Mouse (Mus musculus) limb, embryonic 10.5 days (tissue): ENCODE data around the gene B230307C23Rik. TPM values are rescaled to one million over a fixed set of nuclear protein-coding genes. Genes with fewer than 3 reads are reported as not detected.

Experiments
- DNase-seq: peaks from one replicate; pipeline ENCODE4 v3.0.0-alpha.2; 2017; ENCODE audit warnings: low spot score
- H3K27ac ChIP-seq: fragments of 300-500 bp; sonication (generic); 2 replicates; pipeline ENCODE4 v1.5.1; 2016; ENCODE audit warnings: mild to moderate bottlenecking
- H3K27me3 ChIP-seq: fragments of 300-500 bp; sonication (generic); 2 replicates; pipeline ENCODE4 v1.6.1; 2016; ENCODE audit warnings: low read depth, mild to moderate bottlenecking; ENCODE audit not compliant: poor library complexity, severe bottlenecking
- H3K36me3 ChIP-seq: fragments of 300-500 bp; sonication (generic); 2 replicates; pipeline ENCODE4 v1.6.1; 2016; ENCODE audit warnings: mild to moderate bottlenecking, moderate library complexity
- H3K4me1 ChIP-seq: fragments of 300-500 bp; sonication (generic); 2 replicates; pipeline ENCODE4 v1.6.1; 2016
- H3K4me3 ChIP-seq: fragments of 300-500 bp; sonication (generic); 2 replicates; pipeline ENCODE4 v1.5.1; 2016; ENCODE audit warnings: mild to moderate bottlenecking, moderate library complexity
- H3K9me3 ChIP-seq: fragments of 300-500 bp; sonication (generic); replicated peaks from 2 replicates; pipeline ENCODE4 v1.6.1; 2016; ENCODE audit warnings: mild to moderate bottlenecking
- WGBS: fragments of 180-500 bp; shearing (Covaris S2); methylation state at CpG from one replicate; pipeline ENCODE4 v1.1.7; 2016; 5-methylcytosine and 5-hydroxymethylcytosine counted together
- polyA plus RNA-seq: library from polyadenylated mRNA; unstranded; fragments of >200 nt; fragmentation: Nextera tagmentation; extraction: Ambion mirVana; gene quantifications from 2 replicates; pipeline ENCODE4 v1.2.1, GENCODE M21; 2016

B230307C23Rik gene
- 20.0 and 23.3 TPM in 2 replicates for polyA plus RNA-seq

DNA sequence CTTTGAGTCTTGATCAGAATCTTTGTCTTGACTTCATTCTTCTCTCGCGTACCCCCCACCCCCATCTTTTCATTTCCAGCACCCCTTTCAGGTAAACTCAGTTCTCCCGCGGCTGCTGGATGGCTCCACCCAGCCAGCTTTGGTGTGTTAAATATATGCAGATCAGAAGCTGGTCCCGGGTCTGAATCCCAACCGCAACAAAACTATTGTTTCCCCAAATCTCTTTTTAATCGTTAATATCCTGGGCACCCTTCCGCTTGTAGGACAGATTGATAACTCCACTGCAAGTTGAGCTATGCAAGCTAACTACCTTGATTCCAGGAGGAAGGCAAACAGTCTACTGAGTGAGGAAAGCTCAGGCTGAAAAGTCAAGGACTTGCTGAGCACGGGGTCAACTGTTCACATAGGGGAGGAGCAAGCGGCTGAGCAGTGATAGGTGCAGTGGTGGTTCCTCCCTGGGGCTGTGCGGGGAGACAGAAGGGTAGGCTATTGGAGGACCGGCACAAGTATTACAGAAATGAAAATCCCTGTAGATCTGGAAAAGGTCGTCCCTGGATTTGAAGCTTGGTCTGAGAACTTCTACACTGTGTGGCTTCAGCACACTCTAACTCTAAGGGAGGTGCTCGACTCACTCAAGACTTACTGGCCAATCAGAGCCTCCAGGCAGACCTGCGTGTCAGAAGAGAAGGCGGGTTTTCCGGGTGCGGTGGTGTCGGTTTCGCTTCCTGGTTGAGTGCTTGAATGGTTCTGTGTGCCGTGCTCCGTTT is at the start of gene B230307C23Rik:
B230307C23Rik (plus strand) TSS at position 700 of the 767 bp plus-strand sequence.
- DNase-seq, result peak; percentile 85
- H3K9me3 ChIP-seq, result no peaks in the 10 kb centered on the region
- WGBS, result 3% methylated on average over 22 of the region's 22 CpGs
- peak within 1 kb of the TSS; percentile 61 for H3K4me3 ChIP-seq
- H3K27me3 ChIP-seq, result no peaks in the 10 kb centered on the region
- peaks cover 18% of the 10 kb centered on the region for H3K36me3 ChIP-seq
- H3K4me1 ChIP-seq, result peaks cover 13% of the 10 kb centered on the region; the same call in 1 of the 2 replicates
- peak within 1 kb of the TSS; percentile 79 for H3K27ac ChIP-seq

GRCm38 (mm10) chr16:97948836-97949235 is 48.3 kb upstream of the B230307C23Rik start:
- no peaks in the 10 kb centered on the region for H3K4me1 ChIP-seq
- H3K36me3 ChIP-seq, result peaks cover 54% of the 10 kb centered on the region
- H3K4me3 ChIP-seq, result no peak overlapping the region
- no peak for DNase-seq
- no peaks in the 10 kb centered on the region for H3K9me3 ChIP-seq
- no peaks in the 10 kb centered on the region for H3K27me3 ChIP-seq
- H3K27ac ChIP-seq, result no peak overlapping the region
- 75% methylated on average over 4 of the region's 4 CpGs for WGBS

DNA sequence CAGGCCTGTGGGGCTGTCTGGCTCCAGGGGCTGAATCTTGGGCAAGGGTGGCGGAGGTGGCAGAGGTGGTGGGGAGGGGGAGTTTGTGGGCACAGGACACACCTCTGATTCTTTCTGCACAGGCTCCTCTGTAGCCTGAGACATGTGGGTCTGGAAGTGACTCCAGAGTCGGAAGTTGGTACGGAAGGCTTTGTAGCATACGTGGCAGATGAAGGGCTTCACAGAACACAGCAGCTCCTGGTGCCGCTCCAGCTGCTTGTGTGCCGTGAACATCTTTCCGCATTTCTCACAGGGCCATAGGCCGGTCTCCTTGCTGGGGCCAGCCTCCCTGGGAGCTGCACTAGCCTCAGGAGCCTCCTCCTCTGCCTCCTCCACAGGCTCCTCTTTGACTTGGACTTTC is 47.1 kb upstream of the B230307C23Rik start:
- Histone ChIP-seq H3K9me3 (no peaks in the 10 kb centered on the region), H3K36me3 (peaks cover 62% of the 10 kb centered on the region), H3K27ac (no peak overlapping the region), H3K4me1 (no peaks in the 10 kb centered on the region), H3K27me3 (no peaks in the 10 kb centered on the region), H3K4me3 (no peak overlapping the region)
- WGBS, result 94% methylated on average over 8 of the region's 8 CpGs
- no peak for DNase-seq

DNA sequence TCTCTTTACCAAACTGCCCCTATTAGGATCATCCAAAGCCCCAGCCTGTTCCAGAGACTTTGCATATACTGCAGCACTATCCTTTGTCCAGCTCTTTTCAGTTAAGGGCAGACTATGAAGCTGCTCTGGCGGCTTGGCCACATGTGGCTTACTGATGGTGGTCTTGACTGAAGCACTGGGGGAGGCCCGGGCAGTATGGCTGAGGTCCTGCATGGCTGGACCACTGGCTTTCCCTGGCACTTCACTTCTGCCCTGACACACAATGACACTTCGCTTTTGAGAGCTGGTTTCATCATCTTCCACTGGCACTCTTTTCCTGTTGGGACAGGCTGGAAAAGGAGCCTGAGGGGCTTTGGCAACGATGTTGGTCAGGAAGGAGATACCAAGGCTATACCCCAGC is 44.7 kb upstream of the B230307C23Rik start:
- H3K27me3 ChIP-seq, result no peaks in the 10 kb centered on the region
- no peaks in the 10 kb centered on the region for H3K9me3 ChIP-seq
- peaks cover 79% of the 10 kb centered on the region for H3K36me3 ChIP-seq
- no peak for DNase-seq
- no peak overlapping the region for H3K4me3 ChIP-seq
- no peak overlapping the region for H3K27ac ChIP-seq
- WGBS, result 93% methylated on average over 4 of the region's 4 CpGs
- no peaks in the 10 kb centered on the region for H3K4me1 ChIP-seq

- Histone ChIP-seq H3K4me1 (peaks cover 4% of the 10 kb centered on the region), H3K9me3 (no peaks in the 10 kb centered on the region), H3K27me3 (no peaks in the 10 kb centered on the region), H3K36me3 (peaks cover 79% of the 10 kb centered on the region), H3K27ac (no peak overlapping the region), H3K4me3 (no peak overlapping the region)
- WGBS, result 90% methylated on average over 9 of the region's 9 CpGs
- no peak for DNase-seq
Observed at GRCm38 (mm10) chr16:97952801-97953200, 44.3 kb upstream of the B230307C23Rik start.

- H3K4me1 ChIP-seq, result peaks cover 6% of the 10 kb centered on the region
- 85% methylated on average over 2 of the region's 2 CpGs for WGBS
- H3K27ac ChIP-seq, result no peak overlapping the region
- DNase-seq, result no peak
- no peaks in the 10 kb centered on the region for H3K9me3 ChIP-seq
- H3K36me3 ChIP-seq, result peaks cover 77% of the 10 kb centered on the region
- no peaks in the 10 kb centered on the region for H3K27me3 ChIP-seq
- no peak overlapping the region for H3K4me3 ChIP-seq
Observed at GRCm38 (mm10) chr16:97953300-97953699, 43.8 kb upstream of the B230307C23Rik start.

- H3K9me3 ChIP-seq, result no peaks in the 10 kb centered on the region
- no peak overlapping the region for H3K27ac ChIP-seq
- 93% methylated on average over 2 of the region's 2 CpGs for WGBS
- H3K4me3 ChIP-seq, result no peak overlapping the region
- H3K27me3 ChIP-seq, result no peaks in the 10 kb centered on the region
- DNase-seq, result no peak
- peaks cover 58% of the 10 kb centered on the region for H3K36me3 ChIP-seq
- peaks cover 6% of the 10 kb centered on the region for H3K4me1 ChIP-seq
Observed at GRCm38 (mm10) chr16:97956011-97956410, 41.1 kb upstream of the B230307C23Rik start.

- no peak for DNase-seq
- Histone ChIP-seq H3K4me1 (peaks cover 13% of the 10 kb centered on the region), H3K4me3 (no peak overlapping the region), H3K27me3 (no peaks in the 10 kb centered on the region), H3K36me3 (peaks cover 42% of the 10 kb centered on the region), H3K27ac (no peak overlapping the region), H3K9me3 (no peaks in the 10 kb centered on the region)
Observed at GRCm38 (mm10) chr16:97957626-97958025, 39.5 kb upstream of the B230307C23Rik start.

DNA sequence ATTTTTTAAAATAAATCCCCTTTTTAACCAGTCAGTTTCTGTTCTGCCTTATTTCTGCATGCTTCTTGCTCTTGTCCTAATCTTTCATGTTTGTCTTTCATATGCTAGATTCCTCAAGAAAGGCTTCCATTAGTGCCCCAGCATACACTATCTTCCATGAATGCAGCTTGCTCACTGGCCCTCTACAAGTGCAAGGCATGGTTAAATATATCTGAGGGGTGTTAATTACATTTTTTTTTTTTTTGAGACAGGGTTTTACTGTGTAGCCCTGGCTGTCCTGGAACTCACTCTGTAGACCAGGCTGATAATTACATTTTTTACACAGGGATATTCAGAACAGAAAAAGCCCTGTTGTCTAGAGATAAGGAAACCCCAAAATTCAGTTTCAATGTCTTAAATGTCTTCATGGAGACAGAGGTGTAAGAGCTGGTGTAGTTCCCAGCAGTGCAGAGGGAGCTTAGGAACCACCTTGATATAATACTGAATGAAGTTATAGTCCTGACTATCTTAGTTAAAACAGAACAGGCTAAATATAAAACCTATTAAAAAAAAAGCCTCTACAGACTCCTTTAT is 38.6 kb upstream of the B230307C23Rik start:
- DNase-seq, result no peak
- Histone ChIP-seq H3K36me3 (peaks cover 34% of the 10 kb centered on the region), H3K4me3 (no peak overlapping the region), H3K27ac (no peak overlapping the region), H3K9me3 (no peaks in the 10 kb centered on the region), H3K27me3 (no peaks in the 10 kb centered on the region), H3K4me1 (peaks cover 13% of the 10 kb centered on the region)

- peaks cover 16% of the 10 kb centered on the region for H3K36me3 ChIP-seq
- 93% methylated on average over 3 of the region's 3 CpGs for WGBS
- DNase-seq, result no peak
- H3K4me1 ChIP-seq, result peaks cover 13% of the 10 kb centered on the region
- H3K27ac ChIP-seq, result no peak overlapping the region
- no peaks in the 10 kb centered on the region for H3K9me3 ChIP-seq
- no peak overlapping the region for H3K4me3 ChIP-seq
- no peaks in the 10 kb centered on the region for H3K27me3 ChIP-seq
Observed at GRCm38 (mm10) chr16:97960348-97960747, 36.8 kb upstream of the B230307C23Rik start.

DNA sequence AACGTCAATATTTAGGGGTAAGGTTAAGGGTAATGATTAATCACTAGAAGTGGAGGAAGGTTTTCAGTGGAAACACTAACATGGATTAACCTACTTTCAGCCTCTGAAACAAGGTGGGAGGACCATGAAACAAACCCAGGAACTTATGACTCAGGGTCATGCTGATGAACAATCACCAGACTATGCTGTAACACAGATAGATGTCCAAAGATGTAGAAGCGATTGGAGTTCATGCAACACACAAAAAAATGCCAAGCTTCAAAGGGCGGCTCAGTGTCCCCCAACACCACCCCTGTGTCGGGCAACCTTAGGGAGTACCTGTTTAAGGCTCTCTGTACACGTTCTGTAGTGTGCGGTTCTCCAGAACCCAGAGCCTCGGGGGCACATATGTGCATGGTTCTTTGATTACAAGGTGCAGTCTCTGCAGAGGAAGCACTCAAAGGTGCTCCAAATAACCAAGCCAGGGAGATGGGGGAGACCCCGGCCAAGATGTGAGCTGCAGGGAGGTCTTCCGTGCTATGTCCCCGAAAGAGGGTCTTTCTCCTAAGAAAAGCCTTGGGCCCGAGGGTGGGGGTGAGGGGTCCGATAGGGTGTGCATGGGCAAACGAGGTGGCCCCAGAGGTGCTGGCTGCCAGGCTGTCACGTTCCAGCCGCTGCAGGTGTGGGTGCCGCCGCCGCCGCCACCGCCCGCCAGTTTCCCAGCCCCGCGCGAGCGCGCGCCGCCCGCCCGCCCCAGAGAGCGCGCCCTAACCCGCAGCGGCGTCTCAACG is 35.5 kb upstream of the B230307C23Rik start:
- H3K27ac ChIP-seq, result peak overlapping the region; percentile 92
- 10% methylated on average over 36 of the region's 36 CpGs for WGBS
- H3K4me1 ChIP-seq, result peaks cover 13% of the 10 kb centered on the region
- no peaks in the 10 kb centered on the region for H3K27me3 ChIP-seq
- H3K36me3 ChIP-seq, result peaks cover 4% of the 10 kb centered on the region
- peak overlapping the region; percentile 93 for H3K4me3 ChIP-seq
- no peaks in the 10 kb centered on the region for H3K9me3 ChIP-seq
- DNase-seq, result no peak

- DNase-seq, result peak; percentile 95
- H3K27ac ChIP-seq, result peak within 1 kb of the TSS; percentile 92
- H3K27me3 ChIP-seq, result no peaks in the 10 kb centered on the region
- under 1% methylated on average over 78 of the region's 78 CpGs for WGBS
- H3K4me1 ChIP-seq, result peaks cover 13% of the 10 kb centered on the region
- peak within 1 kb of the TSS; percentile 93 for H3K4me3 ChIP-seq
- H3K9me3 ChIP-seq, result no peaks in the 10 kb centered on the region
- no peaks in the 10 kb centered on the region for H3K36me3 ChIP-seq
Observed at GRCm38 (mm10) chr16:97962151-97962948, 34.8 kb upstream of the B230307C23Rik start, which contains the start of the genes C2cd2 and Zbtb21. Gene C2cd2, minus strand, starts transcription at chr16:97962598. Gene Zbtb21, minus strand, starts transcription at chr16:97962622.
